Mouse (Mus musculus) WW6 (cell line): ENCODE measurements around the gene Ap2a1.

ENCODE experiments used
- DNase-seq: peaks from one replicate; pipeline ENCODE4 v3.0.0-alpha.2; 2013; ENCODE audit warnings: low read depth, low spot score

Gene Ap2a1

DNA sequence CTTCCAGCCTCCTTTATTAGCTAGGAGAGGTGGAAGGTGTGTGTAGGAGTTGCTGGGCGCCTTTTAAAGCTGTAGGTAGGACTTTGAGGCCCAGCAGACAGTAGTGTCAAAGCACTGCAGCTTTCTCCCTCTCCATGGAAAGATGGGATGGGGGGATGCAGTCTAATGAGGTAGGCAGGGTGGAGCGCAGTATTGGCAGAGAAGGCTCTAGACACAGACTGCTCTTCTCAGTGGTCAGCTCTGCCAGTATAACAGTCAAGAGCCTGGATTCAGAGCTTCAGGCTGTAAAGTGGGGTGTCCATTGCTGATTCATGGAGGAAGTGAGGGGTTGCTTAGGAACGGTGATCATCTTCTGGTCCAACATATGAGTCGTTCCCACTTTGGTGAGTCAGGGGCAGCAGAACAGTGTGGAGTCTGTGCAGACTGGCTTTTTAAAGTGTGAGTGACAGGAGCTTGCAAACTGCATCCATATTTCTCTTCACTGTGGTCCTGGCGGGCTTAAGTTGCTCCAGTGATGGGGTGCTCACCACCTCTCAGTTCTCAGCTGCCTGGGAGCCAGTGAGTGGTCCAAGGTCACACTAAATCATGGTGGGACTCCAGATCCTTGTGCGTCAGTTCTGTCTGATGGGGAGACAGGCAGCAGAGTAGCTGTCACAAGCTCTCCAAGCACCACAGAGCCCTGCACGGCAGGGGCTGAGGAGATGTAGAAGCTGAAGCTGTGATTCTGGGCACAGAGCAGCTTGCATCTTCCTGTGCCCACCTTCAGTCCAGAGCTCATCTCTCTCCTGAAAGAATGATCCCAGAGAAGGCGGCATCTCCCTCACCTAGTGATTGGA lies 78.3 kb downstream of the Ap2a1 start:
- no peak for DNase-seq
